Mouse (Mus musculus): Measurements from ENCODE around the gene Gm27021. TPM values are rescaled to one million over a fixed set of nuclear protein-coding genes. Genes with fewer than 3 reads are reported as not detected.

Gene Gm27021
- polyA plus RNA-seq, 1 experiment from 2014 or later = 2.6 TPM

DNA sequence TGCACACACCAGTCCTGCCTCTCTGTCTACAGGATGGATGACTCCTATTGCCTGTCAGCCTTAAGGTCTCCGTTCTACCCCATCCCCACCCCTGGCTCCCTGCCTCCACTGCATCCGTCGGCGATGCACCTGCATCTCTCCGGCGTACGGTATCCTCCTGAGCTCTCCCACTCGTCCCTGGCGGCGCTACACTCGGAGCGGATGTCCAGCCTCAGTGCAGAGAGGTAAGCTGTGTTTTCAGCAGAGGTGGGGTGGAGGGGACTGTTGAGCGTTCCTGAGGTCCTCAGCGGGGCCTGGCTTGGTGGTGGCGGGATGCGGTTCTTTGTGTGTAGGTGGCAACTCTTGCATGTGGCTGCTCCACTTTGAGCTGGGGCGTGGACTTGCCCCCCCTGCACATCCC is 100.1 kb downstream of the Gm27021 start:
- DNase-seq (ENCODE audit: low spot score) = no peak
- Histone ChIP-seq H3K36me3 (ENCODE audit: control insufficient read depth, insufficient read depth, low read length) (peaks cover 29% of the 10 kb centered on the region), H3K9ac (ENCODE audit: low read depth, low read length) (no peak overlapping the region), H3K9me3 (ENCODE audit: control insufficient read depth, low read length) (no peaks in the 10 kb centered on the region), H3K27me3 (ENCODE audit: control insufficient read depth, insufficient read depth, low read length) (no peaks in the 10 kb centered on the region), H3K4me1 (replicated peaks; ENCODE audit: control insufficient read depth, insufficient read depth, low read length) (peaks cover 32% of the 10 kb centered on the region), H3K4me3 (ENCODE audit: low read depth, low read length) (no peak overlapping the region), H3K27ac (ENCODE audit: low read depth, low read length) (no peak overlapping the region), H3K4me2 (replicated peaks; ENCODE audit: low read depth, low read length) (no peak overlapping the region)
- no peak for ATAC-seq (ENCODE audit: low FRiP score)
- WGBS = 97% methylated on average over 17 of the region's 17 CpGs

DNA sequence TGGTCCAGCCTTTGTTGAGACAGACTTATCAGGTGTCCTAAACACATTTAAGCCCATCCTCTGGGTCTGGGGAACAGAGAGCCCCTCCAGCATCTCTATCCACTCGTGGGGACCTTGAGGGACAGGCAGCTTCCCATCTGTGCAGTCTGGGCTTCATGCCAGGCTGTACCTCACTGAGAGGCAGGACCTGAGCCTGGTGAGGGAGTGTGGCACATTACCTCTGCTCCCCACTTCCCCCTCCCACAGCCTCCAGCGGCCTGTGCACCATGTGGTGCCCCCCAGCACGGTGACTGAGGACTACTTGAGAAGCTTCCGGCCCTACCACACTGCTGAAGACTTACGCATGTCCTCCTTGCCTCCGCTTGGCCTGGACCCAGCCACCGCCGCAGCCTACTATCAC is 101.2 kb downstream of the Gm27021 start:
- H3K27ac ChIP-seq (ENCODE audit: low read depth, low read length) = 0 out of 2 replicates have a peak overlapping the region, but pooled peaks have one; percentile 2
- H3K4me3 ChIP-seq (ENCODE audit: low read depth, low read length) = no peak overlapping the region
- WGBS = 91% methylated on average over 8 of the region's 8 CpGs
- H3K4me2 ChIP-seq (replicated peaks; ENCODE audit: low read depth, low read length) = no peak overlapping the region
- no peaks in the 10 kb centered on the region for H3K9me3 ChIP-seq (ENCODE audit: control insufficient read depth, low read length)
- peaks cover 26% of the 10 kb centered on the region for H3K36me3 ChIP-seq (ENCODE audit: control insufficient read depth, insufficient read depth, low read length)
- ATAC-seq (ENCODE audit: low FRiP score) (no peak), DNase-seq (ENCODE audit: low spot score) (no peak)
- no peak overlapping the region for H3K9ac ChIP-seq (ENCODE audit: low read depth, low read length)
- peaks cover 38% of the 10 kb centered on the region for H3K4me1 ChIP-seq (replicated peaks; ENCODE audit: control insufficient read depth, insufficient read depth, low read length)
- H3K27me3 ChIP-seq (ENCODE audit: control insufficient read depth, insufficient read depth, low read length) = no peaks in the 10 kb centered on the region

DNA sequence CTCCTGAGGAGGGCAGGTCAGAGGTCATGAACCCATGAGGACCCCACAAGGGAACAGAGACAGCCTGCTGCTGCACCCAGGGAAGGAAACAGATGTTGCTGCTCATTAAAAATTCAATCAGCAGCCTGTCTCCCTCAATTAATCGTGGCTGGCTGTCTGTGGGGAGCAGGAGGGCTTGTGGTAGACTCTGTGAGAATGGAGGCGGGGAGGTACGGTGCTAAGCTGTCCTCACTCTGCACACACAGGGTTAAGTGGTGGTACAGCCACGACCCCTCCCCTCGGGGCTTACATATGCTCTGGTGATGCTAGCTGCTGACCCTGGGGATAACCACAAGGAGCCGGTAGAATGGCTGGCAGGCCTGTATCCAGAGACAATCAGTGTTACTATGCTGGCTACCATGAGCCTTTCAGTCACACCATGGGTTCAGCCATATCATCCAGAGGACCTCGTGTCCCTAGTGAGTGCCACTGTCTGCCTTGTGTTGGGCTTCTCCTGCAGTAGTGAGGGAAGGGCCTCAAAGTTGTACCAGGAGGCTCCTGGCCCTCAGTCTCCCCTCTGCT is 102.6 kb downstream of the Gm27021 start:
- peak; percentile 69 for ATAC-seq (ENCODE audit: low FRiP score)
- peaks cover 20% of the 10 kb centered on the region for H3K36me3 ChIP-seq (ENCODE audit: control insufficient read depth, insufficient read depth, low read length)
- peaks cover 42% of the 10 kb centered on the region for H3K4me1 ChIP-seq (replicated peaks; ENCODE audit: control insufficient read depth, insufficient read depth, low read length)
- WGBS = 18% methylated on average over 7 of the region's 7 CpGs
- no peak overlapping the region for H3K4me3 ChIP-seq (ENCODE audit: low read depth, low read length)
- H3K4me2 ChIP-seq (replicated peaks; ENCODE audit: low read depth, low read length) = no peak overlapping the region
- peak overlapping the region; percentile 70 for H3K27ac ChIP-seq (ENCODE audit: low read depth, low read length)
- H3K27me3 ChIP-seq (ENCODE audit: control insufficient read depth, insufficient read depth, low read length) = no peaks in the 10 kb centered on the region
- H3K9ac ChIP-seq (ENCODE audit: low read depth, low read length) = no peak overlapping the region
- no peaks in the 10 kb centered on the region for H3K9me3 ChIP-seq (ENCODE audit: control insufficient read depth, low read length)
- peak; percentile 64 for DNase-seq (ENCODE audit: low spot score)

DNA sequence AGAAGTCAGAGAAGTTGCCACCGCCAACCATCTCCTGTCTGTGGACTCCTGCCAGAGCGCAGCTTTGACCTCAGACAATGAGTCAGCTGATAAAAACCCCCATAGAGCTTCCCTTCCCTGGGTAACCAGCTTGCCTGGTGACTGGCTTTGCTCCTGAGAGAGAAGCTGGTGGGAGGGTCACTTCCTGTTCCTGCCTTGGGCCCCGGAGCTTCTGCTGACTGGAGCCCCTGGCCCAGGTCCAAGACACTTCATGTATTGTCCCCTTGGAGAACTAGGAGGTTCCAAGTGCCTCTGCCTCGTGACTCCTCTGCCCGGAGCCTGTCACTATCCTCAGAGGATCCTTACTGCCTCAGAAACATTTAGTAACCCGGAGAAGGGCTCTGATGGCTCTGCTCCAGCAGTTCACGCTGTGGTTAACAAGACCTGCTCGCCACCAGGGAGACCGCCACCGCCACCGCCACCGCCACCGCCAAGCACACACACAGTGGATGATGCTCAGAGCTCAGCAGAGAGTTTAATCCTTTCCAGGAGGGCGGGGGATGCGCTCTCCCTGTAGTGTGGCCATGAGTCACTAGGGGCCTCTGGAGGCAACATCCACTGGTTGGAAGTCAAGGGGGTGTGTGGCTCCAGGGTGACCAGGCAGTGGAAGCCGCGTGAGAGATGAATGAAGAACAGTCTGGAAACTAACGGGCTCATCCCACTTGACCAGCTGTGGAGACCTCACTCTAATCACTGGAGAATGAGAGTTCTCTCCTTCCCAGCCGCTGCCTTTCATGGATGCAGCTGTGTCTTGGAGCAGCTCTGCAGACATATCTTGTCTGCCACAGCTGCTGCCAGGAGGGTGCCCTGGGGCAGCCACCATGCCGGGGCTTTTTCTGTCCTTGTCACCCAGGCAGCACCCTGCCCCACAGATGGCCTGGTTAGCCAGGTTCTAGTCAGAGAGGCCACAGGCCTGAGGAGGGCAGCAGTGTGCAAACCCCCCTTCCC is 103.7 kb downstream of the Gm27021 start:
- Histone ChIP-seq H3K27ac (ENCODE audit: low read depth, low read length) (peak overlapping the region; percentile 70), H3K27me3 (ENCODE audit: control insufficient read depth, insufficient read depth, low read length) (no peaks in the 10 kb centered on the region), H3K4me1 (replicated peaks; ENCODE audit: control insufficient read depth, insufficient read depth, low read length) (peaks cover 52% of the 10 kb centered on the region), H3K9me3 (ENCODE audit: control insufficient read depth, low read length) (no peaks in the 10 kb centered on the region), H3K4me3 (ENCODE audit: low read depth, low read length) (no peak overlapping the region), H3K36me3 (ENCODE audit: control insufficient read depth, insufficient read depth, low read length) (peaks cover 20% of the 10 kb centered on the region), H3K4me2 (replicated peaks; ENCODE audit: low read depth, low read length) (no peak overlapping the region), H3K9ac (ENCODE audit: low read depth, low read length) (no peak overlapping the region)
- 36% methylated on average over 20 of the region's 20 CpGs for WGBS
- DNase-seq (ENCODE audit: low spot score) = peak; percentile 58
- ATAC-seq (ENCODE audit: low FRiP score) = peak; percentile 16; the same call in 1 of the 2 replicates

DNA sequence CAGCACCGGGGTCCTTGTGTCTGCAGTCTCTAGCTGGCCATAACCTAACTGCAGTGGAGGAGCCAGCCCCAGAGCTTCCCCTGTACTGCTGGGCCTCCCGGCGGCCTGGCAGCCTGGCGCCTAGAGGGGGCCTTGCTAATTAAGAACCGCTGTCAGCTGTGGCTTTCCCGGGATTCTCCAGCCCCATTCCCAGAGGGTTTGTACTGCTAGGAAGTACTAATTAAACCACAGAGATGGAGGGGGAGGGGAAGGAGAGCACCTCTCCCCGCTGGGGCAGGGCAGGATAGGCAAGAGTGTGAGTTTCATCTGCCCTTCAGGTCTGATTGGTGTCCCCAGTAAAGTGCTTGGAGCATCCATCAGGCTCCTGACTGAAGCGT is 104.5 kb downstream of the Gm27021 start:
- ATAC-seq (ENCODE audit: low FRiP score) = peak; percentile 30; the same call in 1 of the 2 replicates
- no peak overlapping the region for H3K9ac ChIP-seq (ENCODE audit: low read depth, low read length)
- 18% methylated on average over 8 of the region's 8 CpGs for WGBS
- H3K27ac ChIP-seq (ENCODE audit: low read depth, low read length) = peak overlapping the region; percentile 70
- no peaks in the 10 kb centered on the region for H3K9me3 ChIP-seq (ENCODE audit: control insufficient read depth, low read length)
- peaks cover 13% of the 10 kb centered on the region for H3K36me3 ChIP-seq (ENCODE audit: control insufficient read depth, insufficient read depth, low read length)
- peak; percentile 65 for DNase-seq (ENCODE audit: low spot score)
- no peak overlapping the region for H3K4me2 ChIP-seq (replicated peaks; ENCODE audit: low read depth, low read length)
- H3K27me3 ChIP-seq (ENCODE audit: control insufficient read depth, insufficient read depth, low read length) = no peaks in the 10 kb centered on the region
- H3K4me1 ChIP-seq (replicated peaks; ENCODE audit: control insufficient read depth, insufficient read depth, low read length) = peaks cover 57% of the 10 kb centered on the region
- no peak overlapping the region for H3K4me3 ChIP-seq (ENCODE audit: low read depth, low read length)

DNA sequence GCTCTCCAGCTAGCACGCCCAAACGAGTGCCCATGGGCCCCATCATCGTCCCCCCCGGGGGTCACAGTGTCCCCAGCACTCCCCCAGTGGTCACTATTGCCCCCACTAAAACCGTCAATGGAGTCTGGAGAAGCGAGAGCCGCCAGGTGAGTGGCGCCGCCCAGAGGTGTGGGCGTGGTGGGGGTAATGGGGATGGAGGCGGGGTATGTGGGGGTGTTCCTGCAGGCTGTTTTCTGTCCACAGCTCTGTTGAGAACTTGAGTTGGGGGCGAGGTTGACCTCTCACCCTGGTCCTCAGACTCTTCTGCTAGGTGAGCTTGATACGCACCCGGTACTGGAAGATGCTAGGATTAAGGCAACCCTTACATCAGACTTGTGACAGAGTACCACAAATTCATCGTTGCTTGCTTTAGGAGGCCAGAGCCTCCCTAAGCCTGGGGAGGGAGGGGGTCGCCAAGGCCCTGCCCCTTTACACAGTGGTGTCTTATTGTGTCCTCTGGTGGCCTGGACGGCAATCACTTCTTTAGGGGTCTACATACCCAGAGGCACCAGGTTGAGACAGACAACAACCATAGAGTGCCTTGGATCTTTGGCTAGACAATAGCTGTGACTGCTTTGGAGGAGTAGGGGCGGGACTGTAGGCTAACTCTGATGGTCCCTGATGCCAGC is 105.1 kb downstream of the Gm27021 start:
- H3K4me3 ChIP-seq (ENCODE audit: low read depth, low read length) = no peak overlapping the region
- peaks cover 60% of the 10 kb centered on the region for H3K4me1 ChIP-seq (replicated peaks; ENCODE audit: control insufficient read depth, insufficient read depth, low read length)
- 0 out of 2 replicates have a peak, but pooled peaks have one; percentile 3 for ATAC-seq (ENCODE audit: low FRiP score)
- peaks cover 7% of the 10 kb centered on the region for H3K36me3 ChIP-seq (ENCODE audit: control insufficient read depth, insufficient read depth, low read length)
- no peak overlapping the region for H3K9ac ChIP-seq (ENCODE audit: low read depth, low read length)
- H3K27ac ChIP-seq (ENCODE audit: low read depth, low read length) = peak overlapping the region; percentile 70
- WGBS = 80% methylated on average over 18 of the region's 18 CpGs
- no peak overlapping the region for H3K4me2 ChIP-seq (replicated peaks; ENCODE audit: low read depth, low read length)
- no peaks in the 10 kb centered on the region for H3K27me3 ChIP-seq (ENCODE audit: control insufficient read depth, insufficient read depth, low read length)
- no peaks in the 10 kb centered on the region for H3K9me3 ChIP-seq (ENCODE audit: control insufficient read depth, low read length)
- DNase-seq (ENCODE audit: low spot score) = no peak

DNA sequence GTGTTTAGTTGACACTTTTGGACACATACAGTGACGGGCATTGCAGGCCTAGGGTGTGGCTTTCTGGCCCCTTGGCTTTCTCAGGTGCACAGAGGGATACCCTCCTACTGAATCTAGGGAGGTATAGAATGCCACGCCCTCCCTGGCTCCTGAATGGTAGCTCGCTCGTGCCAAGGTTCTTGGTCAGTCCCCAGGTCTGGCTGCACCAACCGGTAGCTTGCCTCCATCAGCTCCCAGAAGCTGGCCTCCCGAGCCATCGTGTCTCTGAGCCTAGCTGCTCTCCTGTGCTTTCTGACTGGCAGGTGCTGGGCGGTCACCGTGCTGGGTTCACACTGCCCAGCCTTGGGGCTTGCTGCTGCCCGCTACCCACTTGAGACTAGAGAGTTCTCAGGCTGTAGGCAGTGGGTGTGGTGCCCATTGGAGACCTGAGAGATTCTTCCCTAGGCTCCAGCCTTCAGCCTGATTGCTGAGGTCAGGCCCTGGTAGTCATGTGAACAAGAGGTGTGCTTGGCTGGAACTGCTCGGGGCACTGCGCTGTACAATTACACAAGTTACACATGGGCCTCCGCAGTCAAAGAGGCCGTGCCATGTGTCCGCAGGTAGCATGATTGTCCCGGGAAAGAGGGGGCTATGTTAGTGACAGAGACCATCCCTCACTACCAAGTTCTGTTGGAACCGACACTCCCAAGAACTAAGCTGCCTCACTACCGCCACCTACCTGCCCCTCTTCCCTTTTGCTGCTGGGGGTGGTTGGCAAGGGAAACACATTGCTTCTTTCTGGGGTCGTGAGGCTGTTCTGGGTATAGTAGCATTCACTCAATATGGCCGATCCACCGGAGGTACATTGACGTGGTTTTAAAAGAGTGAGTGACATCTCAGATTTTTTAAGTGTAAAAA is 106.1 kb downstream of the Gm27021 start:
- peaks cover 70% of the 10 kb centered on the region for H3K4me1 ChIP-seq (replicated peaks; ENCODE audit: control insufficient read depth, insufficient read depth, low read length)
- H3K27me3 ChIP-seq (ENCODE audit: control insufficient read depth, insufficient read depth, low read length) = no peaks in the 10 kb centered on the region
- no peak for ATAC-seq (ENCODE audit: low FRiP score)
- H3K9me3 ChIP-seq (ENCODE audit: control insufficient read depth, low read length) = no peaks in the 10 kb centered on the region
- H3K9ac ChIP-seq (ENCODE audit: low read depth, low read length) = no peak overlapping the region
- no peak overlapping the region for H3K4me2 ChIP-seq (replicated peaks; ENCODE audit: low read depth, low read length)
- H3K36me3 ChIP-seq (ENCODE audit: control insufficient read depth, insufficient read depth, low read length) = no peaks in the 10 kb centered on the region
- no peak overlapping the region for H3K4me3 ChIP-seq (ENCODE audit: low read depth, low read length)
- 85% methylated on average over 22 of the region's 22 CpGs for WGBS
- no peak for DNase-seq (ENCODE audit: low spot score)
- peak overlapping the region; percentile 70 for H3K27ac ChIP-seq (ENCODE audit: low read depth, low read length)

DNA sequence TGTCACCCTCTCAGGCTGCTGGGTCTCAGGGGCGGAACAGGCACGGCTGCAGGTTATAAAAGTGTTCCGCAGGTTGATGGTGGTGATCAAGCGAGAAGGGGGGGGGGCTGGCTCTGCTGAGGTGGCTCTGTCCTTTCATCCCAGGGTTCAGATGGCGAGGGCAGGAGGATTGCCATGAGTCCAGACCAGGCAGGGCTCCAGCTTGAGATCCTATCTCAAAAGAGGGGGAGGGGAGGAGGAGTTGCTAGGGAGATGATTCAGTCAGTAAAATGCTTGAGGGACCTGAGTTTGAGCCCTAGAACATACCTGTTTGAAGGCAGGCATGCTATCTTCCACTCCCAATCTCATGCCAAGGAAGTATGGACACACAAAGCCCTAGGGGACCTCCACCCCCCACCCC is 107.3 kb downstream of the Gm27021 start:
- no peaks in the 10 kb centered on the region for H3K9me3 ChIP-seq (ENCODE audit: control insufficient read depth, low read length)
- no peak for ATAC-seq (ENCODE audit: low FRiP score)
- peaks cover 78% of the 10 kb centered on the region for H3K4me1 ChIP-seq (replicated peaks; ENCODE audit: control insufficient read depth, insufficient read depth, low read length)
- H3K4me2 ChIP-seq (replicated peaks; ENCODE audit: low read depth, low read length) = no peak overlapping the region
- WGBS = 82% methylated on average over 5 of the region's 5 CpGs
- no peaks in the 10 kb centered on the region for H3K27me3 ChIP-seq (ENCODE audit: control insufficient read depth, insufficient read depth, low read length)
- no peak overlapping the region for H3K4me3 ChIP-seq (ENCODE audit: low read depth, low read length)
- no peak overlapping the region for H3K9ac ChIP-seq (ENCODE audit: low read depth, low read length)
- no peaks in the 10 kb centered on the region for H3K36me3 ChIP-seq (ENCODE audit: control insufficient read depth, insufficient read depth, low read length)
- no peak for DNase-seq (ENCODE audit: low spot score)
- peak overlapping the region; percentile 90 for H3K27ac ChIP-seq (ENCODE audit: low read depth, low read length)
